Mouse (Mus musculus) 416B (cell line): ENCODE measurements at regions not wholly inside any gene's neighbourhood (a gene's known extent, or its start where the extent isn't known, plus 50 kb on each side); places are given as distances from the start of the nearest gene placed in this dataset.

Experiments
- DNase-seq: peaks from one replicate; pipeline ENCODE4 v3.0.0; 2011; ENCODE audit warnings: low read depth

DNA sequence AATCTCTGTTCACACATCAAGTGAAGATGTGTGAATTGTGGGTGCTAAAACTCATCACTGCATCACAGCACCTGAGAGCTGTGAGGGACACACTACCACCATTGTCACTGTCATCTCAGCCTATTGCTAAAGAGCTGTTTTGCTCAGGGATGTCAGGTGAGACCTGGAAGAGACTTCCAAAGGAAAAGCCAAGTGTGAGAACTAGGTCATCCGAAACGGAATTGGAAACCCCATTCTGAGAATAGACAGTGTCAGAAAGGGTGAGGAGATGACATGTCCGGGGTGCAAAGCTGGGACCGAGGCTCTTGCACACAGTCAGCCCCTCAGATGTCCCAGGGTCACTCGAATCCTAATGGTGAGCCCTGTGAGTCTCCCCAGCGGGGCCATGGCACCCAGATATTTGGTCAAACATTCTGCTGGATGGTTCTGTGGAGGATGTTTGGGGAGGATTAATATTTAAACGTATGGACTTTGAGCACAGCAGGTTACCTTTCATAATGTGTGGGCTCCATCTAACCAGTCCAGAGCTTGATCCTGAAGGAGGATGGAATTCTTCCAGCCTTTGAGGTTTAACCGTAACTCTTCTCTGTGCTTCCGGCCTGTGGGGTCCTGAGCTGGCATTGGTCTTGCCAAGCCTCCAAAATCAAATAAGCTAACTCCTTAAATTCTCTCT is 150.3 kb downstream of the Rpl14 start:
- no peak for DNase-seq

DNA sequence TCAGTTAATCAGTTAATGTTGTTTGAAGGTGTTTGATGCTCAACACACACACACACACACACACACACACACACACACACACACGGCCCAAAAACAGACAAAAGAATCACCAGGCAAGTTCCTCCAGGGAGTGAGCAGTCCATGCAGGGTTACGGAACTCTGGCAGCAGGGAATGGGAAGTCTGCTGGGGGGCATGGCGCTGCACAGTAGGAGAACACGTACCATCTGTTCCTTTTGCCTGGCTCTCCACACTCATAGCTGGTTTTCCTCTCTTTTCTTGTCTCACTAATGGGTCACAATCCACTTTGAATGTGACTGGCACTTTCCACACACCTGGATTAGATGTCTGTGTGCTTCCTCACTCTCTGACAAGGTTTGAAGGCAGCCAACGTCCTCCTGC is 151.8 kb downstream of the Rpl14 start:
- no peak for DNase-seq

GRCm38 (mm10) chr9:120731952-120732622 is 160.8 kb downstream of the Rpl14 start:
- no peak for DNase-seq

DNA sequence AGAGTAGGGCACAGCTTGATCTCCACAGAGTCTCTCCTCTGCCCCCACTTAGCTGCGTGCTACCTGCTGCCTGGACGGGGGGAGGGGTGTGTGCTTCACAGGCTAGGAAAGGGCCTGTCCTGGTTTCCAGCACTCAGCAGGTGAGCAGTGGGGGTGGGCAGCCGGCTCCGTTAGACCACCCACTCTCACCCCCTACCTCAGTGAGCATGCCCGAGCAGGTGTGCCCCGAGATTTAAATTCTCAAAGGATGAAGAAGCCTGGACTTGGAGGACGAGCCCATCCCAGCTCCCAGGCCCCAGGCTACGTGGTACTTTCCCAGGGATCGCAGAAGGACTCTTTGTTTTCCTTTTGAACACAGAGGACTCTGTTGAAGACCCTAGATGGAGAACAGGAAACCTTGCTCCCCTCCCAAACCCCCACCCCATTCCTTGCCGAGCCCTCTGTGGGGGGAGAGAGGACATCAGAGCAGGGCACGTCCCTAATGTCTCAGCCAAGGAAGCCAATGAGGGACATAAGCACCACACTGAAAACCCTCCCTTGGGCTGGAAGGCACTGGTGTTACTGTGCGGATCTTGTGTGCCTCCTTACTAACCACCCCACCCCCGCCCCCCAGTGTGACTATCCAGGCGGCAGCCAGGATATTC is 161.5 kb downstream of the Rpl14 start:
- DNase-seq, result no peak

DNA sequence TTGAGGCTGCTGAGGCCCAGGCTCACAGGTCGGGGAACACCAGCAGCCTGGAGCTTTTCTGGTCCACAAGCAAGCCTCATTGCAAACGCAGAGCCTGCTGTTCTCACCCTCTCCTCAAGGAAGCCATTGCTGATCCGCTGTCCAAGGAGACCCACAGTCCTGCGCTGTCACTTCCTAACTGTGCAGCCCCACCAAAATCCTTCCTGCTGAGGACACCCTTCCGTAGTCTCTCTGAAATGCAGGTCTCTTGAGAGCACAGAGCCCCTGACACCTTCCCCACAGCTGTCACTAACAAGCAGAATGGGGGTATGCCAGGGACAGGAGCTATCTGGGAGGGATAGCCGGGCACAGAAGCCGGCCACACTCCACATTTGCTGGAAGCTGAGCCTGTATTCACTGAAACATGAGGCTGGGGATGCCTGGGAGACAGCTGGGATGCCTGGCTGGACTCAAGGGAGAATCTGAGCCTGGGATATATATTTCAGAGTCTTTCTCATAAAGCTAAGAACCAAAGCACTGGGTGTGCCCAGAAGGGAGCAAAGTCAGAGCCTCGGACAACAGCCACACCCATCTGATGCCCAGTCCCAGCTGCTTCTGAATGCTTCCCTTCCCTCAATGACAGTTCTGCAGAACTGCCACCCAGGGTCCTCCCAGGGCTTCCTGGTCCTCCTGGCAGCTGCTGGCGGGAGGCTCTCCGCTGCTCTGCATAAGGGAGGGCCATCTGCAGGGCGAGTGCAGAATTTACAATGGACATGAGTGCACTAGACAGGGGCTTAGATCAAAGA is 162.6 kb downstream of the Rpl14 start:
- DNase-seq, result no peak

DNA sequence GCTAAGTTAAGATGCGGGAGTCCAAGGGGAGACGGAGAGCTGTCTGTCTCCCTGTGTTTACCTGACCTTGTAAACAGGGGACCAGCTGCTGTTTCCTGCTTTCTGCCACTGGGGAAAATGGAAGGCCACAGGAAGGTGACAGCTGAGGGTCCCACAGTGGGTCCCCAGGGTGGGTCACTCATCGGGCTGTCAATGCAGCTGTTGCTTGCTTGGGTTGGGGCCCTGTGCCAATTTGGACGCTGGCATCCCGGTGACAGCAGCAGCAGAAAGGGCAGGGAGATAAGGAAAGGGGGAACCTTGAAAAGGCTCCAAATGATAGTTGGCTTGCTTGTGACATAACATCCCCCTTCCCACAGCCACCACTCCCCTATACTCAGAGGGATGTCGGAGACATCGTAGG is 164.0 kb downstream of the Rpl14 start:
- DNase-seq, result no peak

GRCm38 (mm10) chr9:120737956-120738355 is 166.7 kb downstream of the Rpl14 start:
- DNase-seq, result no peak

DNA sequence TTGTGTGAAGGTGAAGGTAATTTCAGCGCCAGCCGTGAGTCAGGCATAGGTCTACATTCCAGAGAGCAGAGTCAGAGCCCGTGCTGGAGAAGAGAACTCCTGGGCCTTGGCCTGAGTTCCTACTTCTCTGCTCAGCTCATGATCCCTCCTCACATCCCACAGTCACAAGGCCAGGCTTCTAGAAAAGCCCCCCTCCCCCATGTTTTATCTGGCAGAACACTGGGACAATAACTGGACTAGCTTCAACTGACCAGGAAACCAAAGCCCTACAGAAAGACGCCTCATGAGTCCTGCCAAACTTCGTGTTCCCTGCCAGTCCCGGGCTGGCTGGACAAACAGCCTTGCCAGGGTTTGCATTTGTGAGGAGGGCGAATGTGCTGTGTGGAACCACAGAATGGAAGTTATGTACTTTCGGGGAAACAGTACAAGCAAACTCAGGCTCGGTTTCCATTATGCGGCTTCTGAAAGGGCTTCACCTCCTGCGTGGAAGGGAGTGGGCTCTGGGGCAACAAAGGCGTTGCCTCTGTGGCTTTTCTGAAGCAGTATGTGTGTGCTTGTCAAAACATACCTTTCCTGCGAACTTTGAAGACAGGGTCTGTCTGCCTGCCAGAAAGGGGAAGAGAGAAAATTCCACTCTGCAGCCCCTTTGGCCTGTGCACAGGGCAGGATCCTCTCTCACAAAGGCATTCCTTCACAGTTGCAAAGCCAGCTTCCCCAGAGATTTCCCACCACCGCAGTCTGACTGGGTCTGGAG is 168.1 kb downstream of the Rpl14 start:
- no peak for DNase-seq

- no peak for DNase-seq
Observed at GRCm38 (mm10) chr9:120739953-120740524, 168.8 kb downstream of the Rpl14 start.

- DNase-seq, result peak; percentile 5
Observed at GRCm38 (mm10) chr9:120741521-120741920, 170.3 kb downstream of the Rpl14 start.

GRCm38 (mm10) chr9:120743455-120743854 is 172.2 kb downstream of the Rpl14 start:
- no peak for DNase-seq

DNA sequence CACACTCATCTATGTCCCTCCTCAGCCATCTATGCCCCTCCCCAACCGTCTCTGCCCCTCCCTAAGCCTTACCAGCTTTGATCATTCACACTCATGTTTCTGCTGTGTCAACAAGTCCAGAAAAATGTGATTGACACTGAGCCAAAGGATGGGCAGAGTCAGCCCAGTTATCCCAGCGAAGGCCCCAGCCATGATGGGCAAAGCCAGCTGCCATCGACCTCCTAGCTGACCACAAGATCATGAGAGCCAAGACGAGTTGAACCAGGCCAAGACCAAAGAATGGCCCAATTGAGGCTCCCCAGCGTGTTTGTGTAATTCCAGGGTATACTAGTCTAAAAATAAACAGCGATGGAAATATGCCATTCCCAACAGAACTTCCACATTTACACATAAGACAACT is 174.4 kb downstream of the Rpl14 start:
- no peak for DNase-seq

DNA sequence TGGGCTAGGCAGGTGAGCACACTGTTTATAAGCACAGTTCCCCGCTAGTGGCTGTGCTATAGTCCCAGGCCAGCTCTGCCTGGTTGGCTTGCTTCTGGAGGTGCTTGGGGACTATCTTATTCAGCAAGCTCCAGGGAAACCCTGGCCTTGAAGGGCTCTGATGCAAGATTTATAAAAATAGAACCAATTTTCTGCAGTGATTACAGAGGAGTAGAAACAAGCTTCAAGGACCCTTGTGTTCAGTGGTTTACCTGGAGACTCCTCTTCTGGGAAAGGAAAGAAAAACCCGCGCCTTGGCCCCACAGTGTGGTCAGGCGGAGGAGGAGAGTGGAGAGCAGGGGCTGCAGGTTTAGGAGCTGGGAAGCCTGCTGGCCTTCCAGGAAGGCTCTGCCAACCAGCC is 178.2 kb upstream of the Ctnnb1 start:
- DNase-seq, result no peak

DNA sequence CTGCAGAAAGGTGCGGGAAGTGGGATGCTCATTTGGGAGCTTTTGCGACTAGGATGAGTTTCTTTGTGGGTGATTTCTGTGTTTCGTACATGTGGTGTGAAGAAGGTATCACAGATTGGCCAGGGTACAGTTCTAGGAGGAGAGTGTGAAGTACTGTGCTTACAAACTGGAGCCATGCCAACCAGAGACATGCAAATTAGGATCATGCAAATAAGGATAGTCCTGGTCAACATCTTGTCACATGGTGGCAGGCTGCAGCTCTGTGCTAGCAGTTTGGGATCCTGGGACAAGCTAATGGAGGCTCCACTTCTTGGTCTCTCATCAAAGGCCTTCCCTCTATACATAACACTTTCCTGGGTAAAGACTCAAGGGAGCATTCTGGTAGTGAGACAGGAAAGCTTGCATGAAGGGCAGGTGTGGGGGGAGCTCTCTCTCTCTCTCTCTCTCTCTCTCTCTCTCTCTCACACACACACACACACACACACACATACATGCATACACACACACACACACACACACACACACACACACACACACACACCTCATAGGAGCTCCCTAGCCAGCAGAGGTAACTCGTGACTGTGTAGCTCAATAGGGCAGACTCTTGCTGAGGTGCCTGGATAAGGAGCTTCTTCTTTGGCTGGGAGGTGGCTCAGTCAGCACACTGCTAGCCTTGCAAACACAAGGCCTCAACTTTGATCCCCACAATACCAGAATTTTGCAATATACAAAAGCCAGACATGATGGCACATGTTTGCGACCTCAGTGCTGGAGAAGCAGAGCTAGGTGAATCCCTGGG is 177.1 kb upstream of the Ctnnb1 start:
- DNase-seq, result no peak

- DNase-seq, result no peak
Observed at GRCm38 (mm10) chr9:120754151-120754550, 174.9 kb upstream of the Ctnnb1 start.

GRCm38 (mm10) chr9:120755486-120755885 is 173.5 kb upstream of the Ctnnb1 start:
- no peak for DNase-seq

- no peak for DNase-seq
Observed at GRCm38 (mm10) chr9:120758003-120758402, 171.0 kb upstream of the Ctnnb1 start.

DNA sequence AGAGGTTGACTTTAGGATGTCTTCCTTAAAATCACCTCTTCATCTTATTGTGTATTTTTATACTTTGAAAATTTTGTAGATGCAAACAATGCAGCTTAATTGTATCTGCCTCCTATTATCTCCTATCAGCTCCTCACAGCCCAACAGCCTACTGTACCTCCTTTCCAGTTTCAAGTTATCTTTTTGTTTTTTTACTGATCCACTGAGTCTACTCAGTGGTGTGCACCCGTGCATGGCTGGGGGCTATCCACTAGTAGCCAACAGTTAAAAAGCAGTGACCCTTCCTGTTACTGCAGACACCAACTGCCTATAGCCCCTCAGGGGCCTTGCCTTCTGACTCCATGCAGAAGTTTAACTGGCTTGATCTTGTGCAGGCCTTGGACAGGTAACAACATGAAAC is 170.4 kb upstream of the Ctnnb1 start:
- no peak for DNase-seq

- DNase-seq, result no peak
Observed at GRCm38 (mm10) chr9:120759771-120760170, 169.2 kb upstream of the Ctnnb1 start.

DNA sequence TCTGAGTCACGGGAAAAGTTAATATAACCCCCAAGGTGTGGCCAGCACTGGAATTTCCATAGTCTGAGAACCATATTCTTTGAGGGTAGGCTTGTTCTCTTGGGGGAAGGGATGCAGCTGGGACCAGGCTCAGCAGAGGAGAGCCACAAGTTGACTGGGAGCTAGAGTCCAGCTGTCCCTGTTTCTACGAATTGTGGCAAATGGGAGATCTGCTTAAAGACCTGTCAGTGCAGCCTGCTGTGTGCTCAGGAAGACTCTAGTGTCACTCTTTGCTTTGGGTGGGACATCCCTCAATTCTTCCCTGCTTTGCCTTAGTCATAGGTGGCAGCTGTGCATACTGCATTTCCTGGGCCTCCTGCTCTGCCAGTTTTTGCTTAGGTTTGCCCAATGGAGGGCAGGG is 165.2 kb upstream of the Ctnnb1 start:
- DNase-seq, result no peak

DNA sequence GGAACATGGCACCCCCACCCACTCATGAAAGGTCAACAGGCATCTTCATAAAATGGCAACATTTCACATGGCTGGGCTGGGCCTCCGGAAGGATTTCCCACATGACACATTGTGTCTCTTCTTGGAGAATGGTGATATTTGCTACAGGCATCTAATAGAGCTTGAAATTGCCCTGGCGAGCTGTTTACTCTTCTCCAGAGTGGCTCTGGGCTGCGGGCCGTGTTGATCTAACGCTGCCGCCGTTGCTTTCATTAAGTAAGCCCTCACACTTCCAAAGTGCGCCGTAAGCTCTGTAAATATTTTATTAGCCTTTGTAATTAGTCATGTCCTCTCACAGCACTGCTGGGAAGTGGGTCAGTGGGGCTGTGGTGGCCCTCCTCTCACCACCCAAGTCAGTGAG is 164.4 kb upstream of the Ctnnb1 start:
- DNase-seq, result no peak
